Comparison of ENCODE assay signal across 8 mouse cellular contexts in the genomic region with DNA sequence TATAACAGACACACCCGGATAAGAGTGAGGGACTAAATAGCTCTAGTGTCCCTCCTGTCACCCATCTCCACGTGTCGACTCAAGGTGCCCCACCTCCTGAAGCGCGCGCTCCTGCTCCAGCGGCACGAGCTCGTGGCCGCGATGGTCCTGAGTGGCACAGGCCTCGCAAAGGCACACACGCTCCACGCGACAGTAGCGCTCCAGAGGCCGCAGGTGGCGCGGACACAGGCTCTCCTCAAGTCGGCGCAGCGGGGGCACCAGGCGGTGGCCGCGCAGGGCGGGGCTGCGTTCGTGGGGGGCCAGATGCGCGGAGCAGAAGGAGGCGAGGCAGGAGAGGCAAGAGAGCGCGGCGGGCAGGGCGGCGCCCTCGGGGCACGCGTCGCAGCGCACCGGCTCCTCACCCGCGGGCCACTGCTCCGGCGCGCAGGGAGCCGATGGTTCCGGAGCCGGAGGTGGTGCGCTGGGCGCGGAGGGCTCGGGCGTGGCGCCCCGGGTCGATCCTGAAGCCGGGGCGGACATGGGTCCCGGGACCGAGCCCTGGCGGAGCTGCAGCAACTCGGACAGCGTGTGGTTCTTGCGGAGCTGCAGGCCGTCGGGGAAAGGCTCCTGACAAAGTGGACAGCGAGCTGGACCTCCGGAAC. TPM values are rescaled to one million over a fixed set of nuclear protein-coding genes. Genes with fewer than 3 reads are reported as not detected.
DNase-seq lines count a peak whose midpoint lies in the region; ATAC-seq and TF ChIP-seq lines count a peak whose summit lies in the region.

No protein-coding gene starts in this region.

- H3K4me2 ChIP-seq in embryonic facial prominence, embryonic 12.5 days (replicated peaks), result peak overlapping the region; percentile 68
- H3K4me2 ChIP-seq in hindbrain, embryonic 14.5 days (replicated peaks), result peak overlapping the region; percentile 52
- peak overlapping the region; percentile 52 for H3K4me2 ChIP-seq in neural tube, embryonic 13.5 days

- H3K27me3 ChIP-seq in embryonic facial prominence, embryonic 12.5 days, result peaks cover 68% of the 10 kb centered on the region
- peaks cover 69% of the 10 kb centered on the region for H3K27me3 ChIP-seq in hindbrain, embryonic 14.5 days (ENCODE audit: control insufficient read depth, insufficient read depth, low read length)
- H3K27me3 ChIP-seq in liver, adult 2 months (ENCODE audit: control insufficient read depth, insufficient read depth, low read length), result no peaks in the 10 kb centered on the region
- peaks cover 68% of the 10 kb centered on the region for H3K27me3 ChIP-seq in neural tube, embryonic 13.5 days

- no peak for TF ChIP-seq CTCF in liver, adult 2 months (IDR thresholded peaks at IDR 0.05; ENCODE audit: low read depth, low read length)

- no peaks in the 10 kb centered on the region for H3K36me3 ChIP-seq in embryonic facial prominence, embryonic 12.5 days
- H3K36me3 ChIP-seq in hindbrain, embryonic 14.5 days (replicated peaks; ENCODE audit: control insufficient read depth, insufficient read depth), result no peaks in the 10 kb centered on the region
- H3K36me3 ChIP-seq in liver, adult 2 months (ENCODE audit: control insufficient read depth, insufficient read depth, low read length), result no peaks in the 10 kb centered on the region
- H3K36me3 ChIP-seq in neural tube, embryonic 13.5 days, result no peaks in the 10 kb centered on the region

- WGBS in embryonic facial prominence, embryonic 12.5 days, result 3% methylated on average over 65 of the region's 70 CpGs
- 3% methylated on average over 59 of the region's 70 CpGs for WGBS in hindbrain, embryonic 14.5 days
- WGBS in liver, adult 2 months, result 2% methylated on average over 68 of the region's 70 CpGs
- 2% methylated on average over 54 of the region's 70 CpGs for WGBS in neural tube, embryonic 13.5 days

- no peaks in the 10 kb centered on the region for H3K9me3 ChIP-seq in embryonic facial prominence, embryonic 12.5 days
- H3K9me3 ChIP-seq in hindbrain, embryonic 14.5 days (ENCODE audit: control insufficient read depth, low read length), result no peaks in the 10 kb centered on the region
- no peaks in the 10 kb centered on the region for H3K9me3 ChIP-seq in neural tube, embryonic 13.5 days

- peaks cover 2% of the 10 kb centered on the region; the same call in 1 of the 2 replicates for H3K79me2 ChIP-seq in liver, adult 2 months (ENCODE audit: control insufficient read depth, insufficient read depth, low read length)

- no peak overlapping the region for H3K27ac ChIP-seq in embryonic facial prominence, embryonic 12.5 days
- no peak overlapping the region for H3K27ac ChIP-seq in hindbrain, embryonic 14.5 days
- peak overlapping the region; percentile 78 for H3K27ac ChIP-seq in liver, adult 2 months (replicated peaks; ENCODE audit: insufficient read depth, low read depth, low read length)
- H3K27ac ChIP-seq in neural tube, embryonic 13.5 days (replicated peaks), result no peak overlapping the region

- peak; percentile 97 for DNase-seq in heart, adult 11 months
- DNase-seq in heart, adult 9 months (ENCODE audit: low spot score in 2 of 2), result no peak
- DNase-seq in hindbrain, embryonic 14.5 days (ENCODE audit: low spot score), result no peak
- no peak for DNase-seq in liver, adult 2 months (ENCODE audit: extremely low read depth, low read depth, low spot score)
- no peak for DNase-seq in urinary bladder, postnatal 25 days (ENCODE audit: low spot score)
- no peak for DNase-seq in left cerebral cortex, adult 18-20 months (ENCODE audit: low spot score in 2 of 2)

- peak overlapping the region; percentile 48 for H3K9ac ChIP-seq in embryonic facial prominence, embryonic 12.5 days
- peak overlapping the region; percentile 49 for H3K9ac ChIP-seq in hindbrain, embryonic 14.5 days
- H3K9ac ChIP-seq in liver, adult 2 months (ENCODE audit: low read depth, low read length), result peak overlapping the region; percentile 95
- peak overlapping the region; percentile 53 for H3K9ac ChIP-seq in neural tube, embryonic 13.5 days

- no peak for ATAC-seq in embryonic facial prominence, embryonic 12.5 days (ENCODE audit: insufficient number of reproducible peaks, insufficient read depth, low FRiP score, low TSS enrichment)
- no peak for ATAC-seq in hindbrain, embryonic 14.5 days (ENCODE audit: low FRiP score)
- no peak for ATAC-seq in neural tube, embryonic 13.5 days (ENCODE audit: low read depth)

- H3K4me1 ChIP-seq in embryonic facial prominence, embryonic 12.5 days, result peaks cover 44% of the 10 kb centered on the region
- peaks cover 28% of the 10 kb centered on the region; the same call in 1 of the 2 replicates for H3K4me1 ChIP-seq in hindbrain, embryonic 14.5 days (replicated peaks; ENCODE audit: control insufficient read depth, insufficient read depth, low read length)
- peaks cover 15% of the 10 kb centered on the region; the same call in 1 of the 2 replicates for H3K4me1 ChIP-seq in liver, adult 2 months (ENCODE audit: control insufficient read depth, insufficient read depth, low read length)
- H3K4me1 ChIP-seq in neural tube, embryonic 13.5 days (replicated peaks), result peaks cover 45% of the 10 kb centered on the region

- H3K4me3 ChIP-seq in embryonic facial prominence, embryonic 12.5 days, result peak overlapping the region; percentile 41
- H3K4me3 ChIP-seq in hindbrain, embryonic 14.5 days (replicated peaks; ENCODE audit: low read length), result peak overlapping the region; percentile 34
- H3K4me3 ChIP-seq in liver, adult 2 months (ENCODE audit: insufficient read depth, low read depth, low read length), result peak overlapping the region; percentile 87
- H3K4me3 ChIP-seq in neural tube, embryonic 13.5 days, result peak overlapping the region; percentile 37

- TF ChIP-seq POLR2A in liver, adult 2 months (IDR thresholded peaks at IDR 0.05; ENCODE audit: extremely low read depth, insufficient read depth, low read length), result no peak

RNA-seq across cellular contexts. Expression of gene Trim47, which starts 17.4 kb away (rescaled TPM):
- 6.9 and 9.1 TPM in 2 replicates for polyA plus RNA-seq in embryonic facial prominence, embryonic 12.5 days (2016; fragmentation: Nextera tagmentation; extraction: Ambion mirVana)
- polyA plus RNA-seq in hindbrain, embryonic 14.5 days (2014; fragmentation: Nextera tagmentation; extraction: Ambion mirVana), result 9.4 and 10.6 TPM in 2 replicates
- total RNA-seq in liver, adult 2 months (2014; rRNA removed), result 2.9 and 6.6 TPM in 2 replicates
- polyA plus RNA-seq in liver, adult 2 months (2012; rRNA removed), result 4.2 and 4.6 TPM in 2 replicates
- polyA plus RNA-seq in neural tube, embryonic 13.5 days (2015; fragmentation: Nextera tagmentation; extraction: Ambion mirVana), result 4.3 and 5.5 TPM in 2 replicates
- 1 to 10 TPM; 7.3 to 7.9 TPM for total RNA-seq in left cerebral cortex, adult 18-20 months (2021)

RNA-seq across cellular contexts. Expression of gene Trim65, which starts 21.4 kb away (rescaled TPM):
- polyA plus RNA-seq in embryonic facial prominence, embryonic 12.5 days (2016; fragmentation: Nextera tagmentation; extraction: Ambion mirVana), result 2.3 and 2.6 TPM in 2 replicates
- polyA plus RNA-seq in hindbrain, embryonic 14.5 days (2014; fragmentation: Nextera tagmentation; extraction: Ambion mirVana), result 2.7 and 2.9 TPM in 2 replicates
- total RNA-seq in liver, adult 2 months (2014; rRNA removed), result 3.9 and 5.8 TPM in 2 replicates
- polyA plus RNA-seq in liver, adult 2 months (2012; rRNA removed), result 7.7 and 8.3 TPM in 2 replicates
- polyA plus RNA-seq in neural tube, embryonic 13.5 days (2015; fragmentation: Nextera tagmentation; extraction: Ambion mirVana), result 2.7 and 3.7 TPM in 2 replicates
- total RNA-seq in left cerebral cortex, adult 18-20 months (2021), result 1 to 10 TPM; 7.3 to 7.9 TPM

RNA-seq across cellular contexts. Expression of gene Wbp2, which starts 22.8 kb away (rescaled TPM):
- 44.9 and 48.3 TPM in 2 replicates for polyA plus RNA-seq in embryonic facial prominence, embryonic 12.5 days (2016; fragmentation: Nextera tagmentation; extraction: Ambion mirVana)
- polyA plus RNA-seq in hindbrain, embryonic 14.5 days (2014; fragmentation: Nextera tagmentation; extraction: Ambion mirVana), result 164 and 183 TPM in 2 replicates
- total RNA-seq in liver, adult 2 months (2014; rRNA removed), result 14.8 and 24.8 TPM in 2 replicates
- 166 and 179 TPM in 2 replicates for polyA plus RNA-seq in liver, adult 2 months (2012; rRNA removed)
- 136 and 153 TPM in 2 replicates for polyA plus RNA-seq in neural tube, embryonic 13.5 days (2015; fragmentation: Nextera tagmentation; extraction: Ambion mirVana)
- total RNA-seq in left cerebral cortex, adult 18-20 months (2021), result 100 to 1,000 TPM; 464 to 477 TPM

RNA-seq across cellular contexts. Expression of gene Mrpl38, which starts 29.1 kb away (rescaled TPM):
- polyA plus RNA-seq in embryonic facial prominence, embryonic 12.5 days (2016; fragmentation: Nextera tagmentation; extraction: Ambion mirVana), result 83.7 and 89.2 TPM in 2 replicates
- polyA plus RNA-seq in hindbrain, embryonic 14.5 days (2014; fragmentation: Nextera tagmentation; extraction: Ambion mirVana), result 79.4 and 83.1 TPM in 2 replicates
- 26.4 and 40.2 TPM in 2 replicates for total RNA-seq in liver, adult 2 months (2014; rRNA removed)
- 63.7 and 77.7 TPM in 2 replicates for polyA plus RNA-seq in liver, adult 2 months (2012; rRNA removed)
- polyA plus RNA-seq in neural tube, embryonic 13.5 days (2015; fragmentation: Nextera tagmentation; extraction: Ambion mirVana), result 69.1 and 78.3 TPM in 2 replicates
- 10 to 100 TPM; 61.7 to 66.9 TPM for total RNA-seq in left cerebral cortex, adult 18-20 months (2021)

RNA-seq across cellular contexts. Expression of gene Unc13d, which starts 31.8 kb away (rescaled TPM):
- 1.3 and 1.8 TPM in 2 replicates for polyA plus RNA-seq in embryonic facial prominence, embryonic 12.5 days (2016; fragmentation: Nextera tagmentation; extraction: Ambion mirVana)
- 0.75 and 0.83 TPM in 2 replicates for polyA plus RNA-seq in hindbrain, embryonic 14.5 days (2014; fragmentation: Nextera tagmentation; extraction: Ambion mirVana)
- total RNA-seq in liver, adult 2 months (2014; rRNA removed), result 0.37 and 0.87 TPM in 2 replicates
- polyA plus RNA-seq in liver, adult 2 months (2012; rRNA removed), result 0.54 and 1.4 TPM in 2 replicates
- 0.70 and 1.3 TPM in 2 replicates for polyA plus RNA-seq in neural tube, embryonic 13.5 days (2015; fragmentation: Nextera tagmentation; extraction: Ambion mirVana)
- 1 to 10 TPM; 1.8 to 2.7 TPM for total RNA-seq in left cerebral cortex, adult 18-20 months (2021)

Comparison
In these comparisons a context has a peak if more than half of its experiments do, and no peak if none do; other contexts are left out.
1. H3K4me3 ChIP-seq: peak in every context shown above with its lines; median percentile 87 in liver, adult 2 months; 41 in embryonic facial prominence, embryonic 12.5 days; 37 in neural tube, embryonic 13.5 days; 34 in hindbrain, embryonic 14.5 days.